Mouse (Mus musculus): Measurements from ENCODE around the gene Srrt. TPM values are rescaled to one million over a fixed set of nuclear protein-coding genes. Genes with fewer than 3 reads are reported as not detected.

The Srrt gene
- polyA plus RNA-seq, 1 experiment from 2014 or later, result 175 TPM

- DNase-seq (ENCODE audit: low spot score), result no peak
- Histone ChIP-seq H3K4me1 (replicated peaks) (peaks cover 32% of the 10 kb centered on the region), H3K4me3 (peak overlapping the region; percentile 92), H3K27ac (no peak overlapping the region), H3K36me3 (peaks cover 77% of the 10 kb centered on the region), H3K27me3 (ENCODE audit: insufficient read depth, poor library complexity, severe bottlenecking) (no peaks in the 10 kb centered on the region), H3K9me3 (peaks cover 8% of the 10 kb centered on the region; the same call in 1 of the 2 replicates)
- 65% methylated on average over 4 of the region's 4 CpGs for WGBS
Observed at GRCm38 (mm10) chr5:137304816-137305215, 2.7 kb downstream of the Srrt start.

- Histone ChIP-seq H3K4me3 (no peak overlapping the region; the same call in 1 of the 2 replicates), H3K4me1 (replicated peaks) (peaks cover 32% of the 10 kb centered on the region), H3K27me3 (ENCODE audit: insufficient read depth, poor library complexity, severe bottlenecking) (no peaks in the 10 kb centered on the region), H3K36me3 (peaks cover 77% of the 10 kb centered on the region), H3K27ac (no peak overlapping the region), H3K9me3 (peaks cover 8% of the 10 kb centered on the region; the same call in 1 of the 2 replicates)
- 87% methylated on average over 3 of the region's 3 CpGs for WGBS
- no peak for DNase-seq (ENCODE audit: low spot score)
Observed at GRCm38 (mm10) chr5:137304165-137304564, 3.3 kb downstream of the Srrt start.

GRCm38 (mm10) chr5:137303609-137304008 lies 3.9 kb downstream of the Srrt start:
- H3K36me3 ChIP-seq, result peaks cover 77% of the 10 kb centered on the region
- no peak for DNase-seq (ENCODE audit: low spot score)
- H3K9me3 ChIP-seq, result peaks cover 2% of the 10 kb centered on the region; the same call in 1 of the 2 replicates
- 94% methylated on average over 4 of the region's 4 CpGs for WGBS
- 0 out of 2 replicates have a peak overlapping the region, but pooled peaks have one; percentile 2 for H3K27ac ChIP-seq
- H3K4me1 ChIP-seq (replicated peaks), result peaks cover 32% of the 10 kb centered on the region
- no peaks in the 10 kb centered on the region for H3K27me3 ChIP-seq (ENCODE audit: insufficient read depth, poor library complexity, severe bottlenecking)
- H3K4me3 ChIP-seq, result no peak overlapping the region; the same call in 1 of the 2 replicates

- Histone ChIP-seq H3K27ac (no peak overlapping the region), H3K4me1 (replicated peaks) (peaks cover 20% of the 10 kb centered on the region), H3K36me3 (peaks cover 97% of the 10 kb centered on the region), H3K4me3 (no peak overlapping the region), H3K27me3 (ENCODE audit: insufficient read depth, poor library complexity, severe bottlenecking) (no peaks in the 10 kb centered on the region), H3K9me3 (no peaks in the 10 kb centered on the region)
- DNase-seq (ENCODE audit: low spot score), result no peak
- 79% methylated on average over 21 of the region's 21 CpGs for WGBS
Observed at GRCm38 (mm10) chr5:137301253-137301652, 6.2 kb downstream of the Srrt start.

- no peak overlapping the region for H3K4me3 ChIP-seq
- peaks cover 21% of the 10 kb centered on the region for H3K4me1 ChIP-seq (replicated peaks)
- H3K36me3 ChIP-seq, result peaks cover 97% of the 10 kb centered on the region
- H3K27ac ChIP-seq, result no peak overlapping the region
- WGBS, result 91% methylated on average over 7 of the region's 7 CpGs
- H3K27me3 ChIP-seq (ENCODE audit: insufficient read depth, poor library complexity, severe bottlenecking), result no peaks in the 10 kb centered on the region
- no peak for DNase-seq (ENCODE audit: low spot score)
- H3K9me3 ChIP-seq, result no peaks in the 10 kb centered on the region
Observed at GRCm38 (mm10) chr5:137299240-137299639, 8.2 kb downstream of the Srrt start.

- no peak for DNase-seq (ENCODE audit: low spot score)
- WGBS, result 92% methylated on average over 14 of the region's 14 CpGs
- Histone ChIP-seq H3K9me3 (no peaks in the 10 kb centered on the region), H3K27me3 (ENCODE audit: insufficient read depth, poor library complexity, severe bottlenecking) (peaks cover 12% of the 10 kb centered on the region), H3K4me1 (replicated peaks) (peaks cover 39% of the 10 kb centered on the region), H3K36me3 (peaks cover 76% of the 10 kb centered on the region), H3K27ac (no peak overlapping the region), H3K4me3 (no peak overlapping the region)
Observed at GRCm38 (mm10) chr5:137297126-137297525, 10.3 kb downstream of the Srrt start.

GRCm38 (mm10) chr5:137295712-137296111 lies 11.8 kb downstream of the Srrt start:
- 93% methylated on average over 15 of the region's 15 CpGs for WGBS
- DNase-seq (ENCODE audit: low spot score), result no peak
- H3K36me3 ChIP-seq, result peaks cover 62% of the 10 kb centered on the region
- H3K9me3 ChIP-seq, result no peaks in the 10 kb centered on the region
- H3K4me1 ChIP-seq (replicated peaks), result peaks cover 43% of the 10 kb centered on the region
- H3K27me3 ChIP-seq (ENCODE audit: insufficient read depth, poor library complexity, severe bottlenecking), result peaks cover 26% of the 10 kb centered on the region
- H3K4me3 ChIP-seq, result peak overlapping the region; percentile 73; the same call in 1 of the 2 replicates
- H3K27ac ChIP-seq, result no peak overlapping the region

GRCm38 (mm10) chr5:137295296-137295695 lies 12.2 kb downstream of the Srrt start:
- Histone ChIP-seq H3K27ac (peak overlapping the region; percentile 94), H3K4me3 (peak overlapping the region; percentile 73), H3K36me3 (peaks cover 58% of the 10 kb centered on the region), H3K9me3 (no peaks in the 10 kb centered on the region), H3K4me1 (replicated peaks) (peaks cover 46% of the 10 kb centered on the region), H3K27me3 (ENCODE audit: insufficient read depth, poor library complexity, severe bottlenecking) (peaks cover 30% of the 10 kb centered on the region)
- DNase-seq (ENCODE audit: low spot score), result no peak
- 80% methylated on average over 9 of the region's 9 CpGs for WGBS

- H3K27ac ChIP-seq, result peak overlapping the region; percentile 94
- no peak for DNase-seq (ENCODE audit: low spot score)
- WGBS, result 11% methylated on average over 18 of the region's 18 CpGs
- H3K4me1 ChIP-seq (replicated peaks), result peaks cover 49% of the 10 kb centered on the region
- H3K36me3 ChIP-seq, result peaks cover 52% of the 10 kb centered on the region
- H3K27me3 ChIP-seq (ENCODE audit: insufficient read depth, poor library complexity, severe bottlenecking), result peaks cover 36% of the 10 kb centered on the region
- H3K4me3 ChIP-seq, result peak overlapping the region; percentile 73
- H3K9me3 ChIP-seq, result no peaks in the 10 kb centered on the region
Observed at GRCm38 (mm10) chr5:137294744-137295093, 12.8 kb downstream of the Srrt start.

- peak within 1 kb of the TSS; percentile 94 for H3K27ac ChIP-seq
- DNase-seq (ENCODE audit: low spot score), result peak; percentile 96
- H3K4me1 ChIP-seq (replicated peaks), result peaks cover 54% of the 10 kb centered on the region
- under 1% methylated on average over 52 of the region's 52 CpGs for WGBS
- H3K4me3 ChIP-seq, result peak within 1 kb of the TSS; percentile 73
- peaks cover 46% of the 10 kb centered on the region for H3K36me3 ChIP-seq
- no peaks in the 10 kb centered on the region for H3K9me3 ChIP-seq
- H3K27me3 ChIP-seq (ENCODE audit: insufficient read depth, poor library complexity, severe bottlenecking), result peaks cover 42% of the 10 kb centered on the region
Observed at GRCm38 (mm10) chr5:137293839-137294743, 13.4 kb downstream of the Srrt start, which contains the start of gene Ufsp1. Gene Ufsp1, plus strand, starts transcription at chr5:137294629.

GRCm38 (mm10) chr5:137293282-137293681 lies 14.2 kb downstream of the Srrt start:
- DNase-seq (ENCODE audit: low spot score), result peak; percentile 68
- Histone ChIP-seq H3K27ac (peak overlapping the region; percentile 94), H3K27me3 (ENCODE audit: insufficient read depth, poor library complexity, severe bottlenecking) (peaks cover 50% of the 10 kb centered on the region), H3K4me1 (replicated peaks) (peaks cover 62% of the 10 kb centered on the region), H3K9me3 (no peaks in the 10 kb centered on the region), H3K36me3 (peaks cover 38% of the 10 kb centered on the region), H3K4me3 (peak overlapping the region; percentile 73)
- WGBS, result under 1% methylated on average over 15 of the region's 15 CpGs

GRCm38 (mm10) chr5:137291381-137291926 lies 16.0 kb downstream of the Srrt start:
- Histone ChIP-seq H3K27me3 (ENCODE audit: insufficient read depth, poor library complexity, severe bottlenecking) (peaks cover 65% of the 10 kb centered on the region), H3K27ac (no peak overlapping the region), H3K36me3 (peaks cover 19% of the 10 kb centered on the region), H3K4me1 (replicated peaks) (peaks cover 80% of the 10 kb centered on the region), H3K9me3 (no peaks in the 10 kb centered on the region), H3K4me3 (peak overlapping the region; percentile 62; the same call in 1 of the 2 replicates)
- WGBS, result 78% methylated on average over 15 of the region's 15 CpGs
- DNase-seq (ENCODE audit: low spot score), result no peak

GRCm38 (mm10) chr5:137290677-137291076 lies 16.8 kb downstream of the Srrt start:
- peaks cover 12% of the 10 kb centered on the region for H3K36me3 ChIP-seq
- no peaks in the 10 kb centered on the region for H3K9me3 ChIP-seq
- peaks cover 65% of the 10 kb centered on the region for H3K27me3 ChIP-seq (ENCODE audit: insufficient read depth, poor library complexity, severe bottlenecking)
- peaks cover 76% of the 10 kb centered on the region for H3K4me1 ChIP-seq (replicated peaks)
- peak; percentile 55 for DNase-seq (ENCODE audit: low spot score)
- H3K4me3 ChIP-seq, result peak overlapping the region; percentile 62
- 0 out of 2 replicates have a peak overlapping the region, but pooled peaks have one; percentile 26 for H3K27ac ChIP-seq
- 23% methylated on average over 15 of the region's 15 CpGs for WGBS
